Mouse (Mus musculus): Measurements from ENCODE around the gene Slc47a1.

Slc47a1 gene

GRCm38 (mm10) chr11:61378651-61379050, 506 bp upstream of the Slc47a1 start:
- DNase-seq (ENCODE audit: low read depth in 1 of 2, low spot score in 2 of 2), result no peak

GRCm38 (mm10) chr11:61368668-61369067, 9.5 kb downstream of the Slc47a1 start:
- DNase-seq (ENCODE audit: low read depth in 1 of 2, low spot score in 2 of 2), result no peak

- no peak for DNase-seq (ENCODE audit: low read depth in 1 of 2, low spot score in 2 of 2)
Measured at GRCm38 (mm10) chr11:61366517-61367273, 11.4 kb downstream of the Slc47a1 start.

GRCm38 (mm10) chr11:61365938-61366337, 12.2 kb downstream of the Slc47a1 start:
- DNase-seq (ENCODE audit: low read depth in 1 of 2, low spot score in 2 of 2), result no peak

GRCm38 (mm10) chr11:61364096-61364495, 14.0 kb downstream of the Slc47a1 start:
- no peak for DNase-seq (ENCODE audit: low read depth in 1 of 2, low spot score in 2 of 2)

GRCm38 (mm10) chr11:61361515-61362190, 16.5 kb downstream of the Slc47a1 start:
- no peak for DNase-seq (ENCODE audit: low read depth in 1 of 2, low spot score in 2 of 2)

GRCm38 (mm10) chr11:61356600-61356999, 21.5 kb downstream of the Slc47a1 start:
- no peak for DNase-seq (ENCODE audit: low read depth in 1 of 2, low spot score in 2 of 2)

- no peak for DNase-seq (ENCODE audit: low read depth in 1 of 2, low spot score in 2 of 2)
Measured at GRCm38 (mm10) chr11:61356111-61356510, 22.0 kb downstream of the Slc47a1 start.

- DNase-seq (ENCODE audit: low read depth in 1 of 2, low spot score in 2 of 2), result no peak
Measured at GRCm38 (mm10) chr11:61355351-61355750, 22.8 kb downstream of the Slc47a1 start.

- no peak for DNase-seq (ENCODE audit: low read depth in 1 of 2, low spot score in 2 of 2)
Measured at GRCm38 (mm10) chr11:61354346-61354745, 23.8 kb downstream of the Slc47a1 start.

GRCm38 (mm10) chr11:61353038-61353437, 25.1 kb downstream of the Slc47a1 start:
- no peak for DNase-seq (ENCODE audit: low read depth in 1 of 2, low spot score in 2 of 2)

- DNase-seq (ENCODE audit: low read depth in 1 of 2, low spot score in 2 of 2), result no peak
Measured at GRCm38 (mm10) chr11:61352138-61352651, 25.9 kb downstream of the Slc47a1 start.

- no peak for DNase-seq (ENCODE audit: low read depth in 1 of 2, low spot score in 2 of 2)
Measured at GRCm38 (mm10) chr11:61349337-61349736, 28.8 kb downstream of the Slc47a1 start.

GRCm38 (mm10) chr11:61346133-61346532, 32.0 kb downstream of the Slc47a1 start:
- DNase-seq (ENCODE audit: low read depth in 1 of 2, low spot score in 2 of 2), result no peak

- no peak for DNase-seq (ENCODE audit: low read depth in 1 of 2, low spot score in 2 of 2)
Measured at GRCm38 (mm10) chr11:61342505-61343420, 35.4 kb downstream of the Slc47a1 start, which contains the start of gene Slc47a2. Slc47a2 (minus strand) TSS chr11:61342860.

- no peak for DNase-seq (ENCODE audit: low read depth in 1 of 2, low spot score in 2 of 2)
Measured at GRCm38 (mm10) chr11:61341971-61342370, 36.2 kb downstream of the Slc47a1 start.

- no peak for DNase-seq (ENCODE audit: low read depth in 1 of 2, low spot score in 2 of 2)
Measured at GRCm38 (mm10) chr11:61341233-61341632, 36.9 kb downstream of the Slc47a1 start.

GRCm38 (mm10) chr11:61340374-61340773, 37.8 kb downstream of the Slc47a1 start:
- DNase-seq (ENCODE audit: low read depth in 1 of 2, low spot score in 2 of 2), result no peak

GRCm38 (mm10) chr11:61337586-61337985, 40.6 kb downstream of the Slc47a1 start:
- no peak for DNase-seq (ENCODE audit: low read depth in 1 of 2, low spot score in 2 of 2)

GRCm38 (mm10) chr11:61320904-61321687, 57.0 kb downstream of the Slc47a1 start:
- no peak for DNase-seq (ENCODE audit: low read depth in 1 of 2, low spot score in 2 of 2)

All from monocyte, adult 2 months (primary cell).